Mouse (Mus musculus): Measurements from ENCODE around the gene Ttc17. TPM values are rescaled to one million over a fixed set of nuclear protein-coding genes. Genes with fewer than 3 reads are reported as not detected.
A peak's percentile ranks its signal among the peaks of the same experiment; 100 is the strongest.

Ttc17 gene
- polyA plus RNA-seq, 1 experiment from 2014 or later, result 24.0 TPM

DNA sequence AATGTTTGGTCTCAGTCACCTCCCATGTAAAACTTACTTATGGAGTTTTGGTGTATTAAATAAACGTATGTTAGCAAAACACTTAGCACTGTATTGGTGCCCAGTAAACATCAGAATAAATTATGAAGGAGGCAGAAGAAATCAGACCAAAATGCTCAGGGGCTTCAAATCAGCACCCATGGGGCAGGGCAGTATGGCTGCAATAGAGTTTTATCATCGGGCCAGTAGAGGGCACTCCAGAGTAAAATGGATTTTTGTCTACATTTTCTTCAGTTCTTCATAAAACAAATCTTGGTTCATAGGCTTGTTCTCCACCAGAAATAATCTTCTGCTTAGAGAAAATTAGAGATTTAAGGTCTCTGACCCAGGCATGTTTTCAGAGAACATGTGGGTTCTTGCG, 152.4 kb downstream of the Ttc17 start:
- H3K4me2 ChIP-seq (ENCODE audit: low read length), result no peak overlapping the region
- H3K9ac ChIP-seq (ENCODE audit: low read depth, low read length), result no peak overlapping the region
- H3K4me1 ChIP-seq (ENCODE audit: control insufficient read depth, insufficient read depth, low read depth, low read length), result no peaks in the 10 kb centered on the region
- no peak for ATAC-seq
- H3K27ac ChIP-seq (ENCODE audit: low read depth, low read length), result no peak overlapping the region
- no peak overlapping the region for H3K4me3 ChIP-seq (ENCODE audit: low read length)
- H3K9me3 ChIP-seq (ENCODE audit: control insufficient read depth, low read length), result no peaks in the 10 kb centered on the region
- H3K27me3 ChIP-seq (replicated peaks; ENCODE audit: control insufficient read depth, insufficient read depth, low read length), result no peaks in the 10 kb centered on the region
- 26% methylated on average over 3 of the region's 3 CpGs for WGBS
- H3K36me3 ChIP-seq (ENCODE audit: control insufficient read depth, insufficient read depth, low read length), result no peaks in the 10 kb centered on the region

MicroRNAs within 50 kb of the gene (microRNA counts, 519-probe panel; counts per million panel counts)
- 2,236 counts per million, percentile 48 among the panel's probes with 10 or more counts for microRNA mmu-miR-670

Small RNA genes lying within 50 kb of the gene (microRNA-seq; reads per million reads assigned to microRNA genes)
- 68.9 reads per million, percentile 44 among the genes with 10 or more reads in this experiment for gene Mir670

Other genes with a start within 250 kb of the Ttc17 start
- 162 and 171 TPM in 2 replicates for gene Hsd17b12, start 248.7 kb downstream of the Ttc17 start, polyA plus RNA-seq (2015; fragmentation: Nextera tagmentation; extraction: Ambion mirVana)
- gene Api5, start 31.4 kb upstream of the Ttc17 start, polyA plus RNA-seq (2015; fragmentation: Nextera tagmentation; extraction: Ambion mirVana), result 89.3 and 102 TPM in 2 replicates

Data from hindbrain, embryonic 16.5 days (tissue).